Mouse (Mus musculus): ENCODE measurements around the gene Pms1.

The Pms1 gene

DNA sequence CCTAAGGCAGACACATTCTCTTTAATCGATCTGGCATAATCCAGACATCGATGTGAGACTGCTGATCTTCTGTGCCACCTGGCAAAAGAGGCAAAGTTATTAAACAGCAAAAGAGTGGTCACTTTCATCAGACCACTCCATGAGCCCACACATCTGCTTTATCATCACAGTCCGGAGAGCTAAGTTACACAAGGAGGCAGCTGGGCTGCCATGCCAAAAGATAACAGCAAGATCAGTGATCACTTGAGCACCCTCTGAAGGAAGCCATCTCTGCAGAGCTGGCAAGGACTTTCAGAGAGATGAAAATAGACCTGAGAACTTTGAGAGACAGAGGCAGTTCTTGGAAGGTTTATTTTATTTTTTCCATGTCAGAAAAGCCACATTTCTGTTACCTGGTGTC lies 102.3 kb downstream of the Pms1 start:
- no peak for DNase-seq

DNA sequence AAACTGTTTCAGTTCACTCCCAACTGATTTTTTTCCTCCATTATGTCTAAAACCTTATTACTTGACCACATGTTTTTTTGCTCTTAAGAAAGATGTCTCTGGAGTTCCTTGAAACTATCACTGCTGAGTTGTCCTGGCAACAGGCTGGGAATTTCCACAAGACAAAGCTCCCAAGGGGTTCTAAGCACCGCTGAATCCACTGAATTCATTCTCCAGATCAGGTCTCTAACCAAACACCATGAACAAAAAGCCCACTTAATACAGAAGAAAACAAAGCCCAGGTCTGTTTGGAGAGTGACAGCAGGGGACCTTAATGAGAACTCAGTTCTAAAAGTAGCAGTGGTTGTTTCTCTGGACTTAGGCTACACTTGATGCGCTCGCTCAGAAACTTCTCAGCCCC lies 105.6 kb downstream of the Pms1 start:
- DNase-seq: no peak

DNA sequence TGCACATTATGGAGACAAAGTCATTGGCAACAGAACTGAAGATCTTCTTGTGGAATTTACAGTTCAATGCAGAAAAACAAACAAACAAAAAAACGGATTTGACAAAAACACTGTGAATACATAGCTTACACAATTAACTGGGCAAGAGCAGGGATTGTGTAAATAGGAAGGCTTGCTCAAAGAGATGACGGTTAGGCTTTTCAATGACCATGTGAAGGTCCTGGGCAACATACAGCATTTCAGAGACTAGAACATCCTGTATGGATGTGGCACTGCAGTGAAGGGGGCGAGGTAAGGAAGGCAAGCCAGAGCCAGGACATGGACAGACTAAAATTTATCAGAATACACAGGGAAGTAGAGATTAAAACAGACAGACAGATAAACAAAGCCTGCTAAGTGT lies 107.2 kb downstream of the Pms1 start:
- DNase-seq: no peak

DNA sequence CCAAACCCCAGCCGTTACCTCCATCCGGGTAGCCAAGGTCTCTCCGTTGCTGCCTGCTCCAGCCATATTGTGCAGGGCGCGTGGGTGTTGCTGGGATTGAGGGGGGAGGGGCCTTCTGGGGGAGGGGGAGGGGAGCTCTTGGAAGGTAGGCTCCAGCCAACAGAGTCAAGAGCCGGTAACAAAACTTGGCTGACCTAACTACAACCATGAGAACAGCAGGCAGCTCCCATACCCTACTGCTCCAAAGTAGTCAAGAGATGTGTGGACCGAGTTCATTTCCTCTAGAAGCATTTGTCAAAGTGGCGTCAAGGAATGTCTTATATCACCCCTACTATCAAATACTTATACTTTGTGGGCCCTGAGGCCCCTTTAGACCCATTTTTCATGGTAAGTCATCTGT lies 109.3 kb downstream of the Pms1 start, which contains the start of gene 1700019A02Rik:
Gene 1700019A02Rik, minus strand, starts transcription at position 101 of the 400 bp plus-strand sequence.
- no peak for DNase-seq

DNA sequence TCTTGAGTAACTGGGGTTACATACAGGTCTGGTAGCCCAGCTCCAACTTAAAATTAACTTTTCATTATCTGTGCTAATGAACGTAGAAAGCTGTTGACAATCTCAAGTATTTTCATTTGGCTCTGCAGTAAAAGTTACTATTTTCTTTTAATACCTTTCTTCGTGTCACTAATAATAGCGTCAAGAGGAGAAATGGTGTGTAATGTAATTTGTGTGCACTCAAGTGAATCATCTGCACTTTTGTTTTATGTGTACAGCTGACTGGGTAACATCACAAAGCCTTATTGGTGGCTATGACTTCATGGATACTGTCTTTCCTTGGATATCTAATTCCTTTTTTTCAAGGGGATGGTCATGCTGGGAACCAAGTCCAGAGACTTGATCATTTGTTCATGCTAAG lies 110.5 kb downstream of the Pms1 start:
- DNase-seq: no peak

DNA sequence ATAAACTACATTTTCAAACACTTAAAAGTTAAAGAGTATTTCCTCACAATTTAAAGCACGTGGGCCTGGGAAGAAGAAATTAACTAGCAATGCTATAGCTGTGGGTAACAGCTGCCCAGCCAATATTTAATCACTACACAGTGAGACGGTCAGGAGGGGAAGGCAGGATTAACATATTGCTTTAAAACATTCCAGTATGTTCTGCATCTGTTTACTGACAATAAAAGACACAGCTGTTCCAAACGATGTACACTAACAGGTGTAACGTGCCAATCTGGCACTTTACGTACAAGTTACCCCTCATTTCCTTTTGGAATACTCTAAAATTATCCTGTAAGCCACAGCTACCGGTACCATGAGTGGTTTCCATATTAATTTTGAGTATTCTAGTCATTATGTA lies 139.1 kb downstream of the Pms1 start:
- no peak for DNase-seq
